Mouse (Mus musculus) liver, adult 2 months (tissue): ENCODE results near the gene Sox15.

Experiments used
- CTCF ChIP-seq: fragments of 200-500 bp; IDR thresholded peaks from 2 replicates; pipeline ENCODE4 v1.5.1; 2011; ENCODE audit warnings: low read depth, low read length, control low read depth
- POLR2A ChIP-seq: fragments of 200-500 bp; IDR thresholded peaks from 2 replicates; pipeline ENCODE4 v1.6.1; 2011; ENCODE audit warnings: low read length, control low read depth; ENCODE audit not compliant: insufficient read depth; ENCODE audit errors: extremely low read depth

DNA sequence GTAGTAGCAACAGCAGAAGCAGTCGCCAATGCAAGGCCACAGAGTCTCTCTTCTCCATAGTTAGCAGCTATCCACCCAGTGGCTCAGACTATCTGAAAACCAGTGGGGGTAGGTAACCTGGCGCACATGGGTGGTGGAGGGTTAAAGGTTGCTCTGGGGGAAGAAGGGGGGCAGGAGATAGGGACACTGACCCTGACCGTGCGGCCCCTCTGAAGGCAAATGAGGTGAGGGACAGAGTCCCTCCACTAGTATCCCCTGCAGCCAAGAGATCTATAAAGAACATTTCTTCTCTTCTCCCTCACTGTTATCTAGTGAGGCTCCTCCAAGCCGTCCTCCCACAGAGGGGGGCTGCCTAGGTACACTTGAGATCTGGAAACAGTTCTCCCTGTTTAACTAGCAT, 37.3 kb upstream of the Sox15 start, which contains the start of gene Shbg:
- TF ChIP-seq POLR2A = no peak
- no peak for TF ChIP-seq CTCF
